Mouse (Mus musculus): ENCODE measurements at regions not wholly inside any gene's neighbourhood (a gene's known extent, or its start where the extent isn't known, plus 50 kb on each side); places are given as distances from the start of the nearest gene placed in this dataset.

- TF ChIP-seq CTCF (IDR thresholded peaks at IDR 0.05; ENCODE audit: low read depth), result no peak
- no peak for TF ChIP-seq EP300 (IDR thresholded peaks at IDR 0.05; ENCODE audit: low read depth)
Measured at GRCm38 (mm10) chr14:64580862-64581261, 476.8 kb downstream of the Prss52 start.

Measured in liver, embryonic 14.5 days (tissue).